Mouse (Mus musculus): ENCODE measurements around the gene Rftn1.

GRCm38 (mm10) chr17:50233956-50234355 lies 43.5 kb upstream of the Rftn1 start:
- TF ChIP-seq CTCF (IDR thresholded peaks at IDR 0.05; ENCODE audit: control insufficient read depth, insufficient read depth, insufficient replicate concordance, low read depth, low read length) (no peak), POLR2A (IDR thresholded peaks at IDR 0.05; ENCODE audit: control insufficient read depth, low read depth, low read length) (no peak)
